Mouse (Mus musculus): Measurements from ENCODE around the gene Lin37. TPM values are rescaled to one million over a fixed set of nuclear protein-coding genes. Genes with fewer than 3 reads are reported as not detected.

Gene Lin37
- polyA plus RNA-seq (2014; fragmentation: Illumina TruSeq; extraction: RNeasy Lipid Tissue Mini Kit (QIAGEN cat#74804); ENCODE audit: low read depth, low replicate concordance): 17.8 TPM

GRCm38 (mm10) chr7:30559443-30559954 lies at the start of gene Lin37:
TSS of gene Lin37 (minus strand) at chr7:30559838.

GRCm38 (mm10) chr7:30598786-30599185 lies 39.1 kb upstream of the Lin37 start, which contains the start of gene Zbtb32:
TSS of gene Zbtb32 (minus strand) at chr7:30598909.

GRCm38 (mm10) chr7:30588676-30589434 lies 29.2 kb upstream of the Lin37 start, which contains the start of gene Kmt2b:
TSS of gene Kmt2b (minus strand) at chr7:30588726.

GRCm38 (mm10) chr7:30564970-30565571 lies 5.4 kb upstream of the Lin37 start, which contains the start of gene Igflr1:
TSS of gene Igflr1 (plus strand) at chr7:30565427.

GRCm38 (mm10) chr7:30563117-30563905 lies 3.7 kb upstream of the Lin37 start, which contains the start of the genes U2af1l4, Gm49396 and Psenen:
TSS of gene U2af1l4 (plus strand) at chr7:30563301.
TSS of gene Gm49396 (plus strand) at chr7:30563344.
TSS of gene Psenen (minus strand) at chr7:30563627.

GRCm38 (mm10) chr7:30552102-30553020 lies 7.3 kb downstream of the Lin37 start, which contains the start of the genes Hspb6 and Proser3:
TSS of gene Hspb6 (plus strand) at chr7:30552178.
TSS of gene Proser3 (minus strand) at chr7:30552299.

GRCm38 (mm10) chr7:30534633-30535577 lies 24.7 kb downstream of the Lin37 start, which contains the start of gene Arhgap33:
TSS of gene Arhgap33 (minus strand) at chr7:30535060.

Other genes with a start within 250 kb of the Lin37 start
- 2.5 TPM for gene Syne4, start 245.0 kb downstream of the Lin37 start, polyA plus RNA-seq (2014; fragmentation: Illumina TruSeq; extraction: RNeasy Lipid Tissue Mini Kit (QIAGEN cat#74804); ENCODE audit: low read depth, low replicate concordance)
- 0.42 TPM for gene E130208F15Rik, start 238.1 kb downstream of the Lin37 start, polyA plus RNA-seq (2014; fragmentation: Illumina TruSeq; extraction: RNeasy Lipid Tissue Mini Kit (QIAGEN cat#74804); ENCODE audit: low read depth, low replicate concordance)
- gene Sdhaf1, start 235.9 kb downstream of the Lin37 start, polyA plus RNA-seq (2014; fragmentation: Illumina TruSeq; extraction: RNeasy Lipid Tissue Mini Kit (QIAGEN cat#74804); ENCODE audit: low read depth, low replicate concordance): 14.0 TPM
- gene Lrfn3, start 197.1 kb downstream of the Lin37 start, polyA plus RNA-seq (2014; fragmentation: Illumina TruSeq; extraction: RNeasy Lipid Tissue Mini Kit (QIAGEN cat#74804); ENCODE audit: low read depth, low replicate concordance): 1.1 TPM
- gene Tyrobp, start 146.1 kb downstream of the Lin37 start, polyA plus RNA-seq (2014; fragmentation: Illumina TruSeq; extraction: RNeasy Lipid Tissue Mini Kit (QIAGEN cat#74804); ENCODE audit: low read depth, low replicate concordance): 38.2 TPM
- not detected for gene Hcst, start 140.0 kb downstream of the Lin37 start, polyA plus RNA-seq (2014; fragmentation: Illumina TruSeq; extraction: RNeasy Lipid Tissue Mini Kit (QIAGEN cat#74804); ENCODE audit: low read depth, low replicate concordance)
- gene Nfkbid, start 138.1 kb downstream of the Lin37 start, polyA plus RNA-seq (2014; fragmentation: Illumina TruSeq; extraction: RNeasy Lipid Tissue Mini Kit (QIAGEN cat#74804); ENCODE audit: low read depth, low replicate concordance): 0.50 TPM
- 3.1 TPM for gene Aplp1, start 114.3 kb downstream of the Lin37 start, polyA plus RNA-seq (2014; fragmentation: Illumina TruSeq; extraction: RNeasy Lipid Tissue Mini Kit (QIAGEN cat#74804); ENCODE audit: low read depth, low replicate concordance)
- gene Kirrel2, start 102.1 kb downstream of the Lin37 start, polyA plus RNA-seq (2014; fragmentation: Illumina TruSeq; extraction: RNeasy Lipid Tissue Mini Kit (QIAGEN cat#74804); ENCODE audit: low read depth, low replicate concordance): not detected
- not detected for gene Nphs1, start 101.5 kb downstream of the Lin37 start, polyA plus RNA-seq (2014; fragmentation: Illumina TruSeq; extraction: RNeasy Lipid Tissue Mini Kit (QIAGEN cat#74804); ENCODE audit: low read depth, low replicate concordance)
- gene Prodh2, start 66.2 kb downstream of the Lin37 start, polyA plus RNA-seq (2014; fragmentation: Illumina TruSeq; extraction: RNeasy Lipid Tissue Mini Kit (QIAGEN cat#74804); ENCODE audit: low read depth, low replicate concordance): not detected
- gene Arhgap33, start 24.8 kb downstream of the Lin37 start, polyA plus RNA-seq (2014; fragmentation: Illumina TruSeq; extraction: RNeasy Lipid Tissue Mini Kit (QIAGEN cat#74804); ENCODE audit: low read depth, low replicate concordance): 1.1 TPM
- gene Hspb6, start 7.7 kb downstream of the Lin37 start, polyA plus RNA-seq (2014; fragmentation: Illumina TruSeq; extraction: RNeasy Lipid Tissue Mini Kit (QIAGEN cat#74804); ENCODE audit: low read depth, low replicate concordance): 945 TPM
- 3.8 TPM for gene Proser3, start 7.5 kb downstream of the Lin37 start, polyA plus RNA-seq (2014; fragmentation: Illumina TruSeq; extraction: RNeasy Lipid Tissue Mini Kit (QIAGEN cat#74804); ENCODE audit: low read depth, low replicate concordance)
- gene U2af1l4, start 3.5 kb upstream of the Lin37 start, polyA plus RNA-seq (2014; fragmentation: Illumina TruSeq; extraction: RNeasy Lipid Tissue Mini Kit (QIAGEN cat#74804); ENCODE audit: low read depth, low replicate concordance): 64.0 TPM
- gene Gm49396, start 3.5 kb upstream of the Lin37 start, polyA plus RNA-seq (2014; fragmentation: Illumina TruSeq; extraction: RNeasy Lipid Tissue Mini Kit (QIAGEN cat#74804); ENCODE audit: low read depth, low replicate concordance): 8.0 TPM
- 106 TPM for gene Psenen, start 3.8 kb upstream of the Lin37 start, polyA plus RNA-seq (2014; fragmentation: Illumina TruSeq; extraction: RNeasy Lipid Tissue Mini Kit (QIAGEN cat#74804); ENCODE audit: low read depth, low replicate concordance)
- gene Igflr1, start 5.6 kb upstream of the Lin37 start, polyA plus RNA-seq (2014; fragmentation: Illumina TruSeq; extraction: RNeasy Lipid Tissue Mini Kit (QIAGEN cat#74804); ENCODE audit: low read depth, low replicate concordance): not detected
- 16.4 TPM for gene Kmt2b, start 28.9 kb upstream of the Lin37 start, polyA plus RNA-seq (2014; fragmentation: Illumina TruSeq; extraction: RNeasy Lipid Tissue Mini Kit (QIAGEN cat#74804); ENCODE audit: low read depth, low replicate concordance)
- gene Zbtb32, start 39.1 kb upstream of the Lin37 start, polyA plus RNA-seq (2014; fragmentation: Illumina TruSeq; extraction: RNeasy Lipid Tissue Mini Kit (QIAGEN cat#74804); ENCODE audit: low read depth, low replicate concordance): not detected
- 0.31 TPM for gene Upk1a, start 53.0 kb upstream of the Lin37 start, polyA plus RNA-seq (2014; fragmentation: Illumina TruSeq; extraction: RNeasy Lipid Tissue Mini Kit (QIAGEN cat#74804); ENCODE audit: low read depth, low replicate concordance)
- gene Cox6b1, start 66.3 kb upstream of the Lin37 start, polyA plus RNA-seq (2014; fragmentation: Illumina TruSeq; extraction: RNeasy Lipid Tissue Mini Kit (QIAGEN cat#74804); ENCODE audit: low read depth, low replicate concordance): 3,676 TPM
- not detected for gene Etv2, start 76.0 kb upstream of the Lin37 start, polyA plus RNA-seq (2014; fragmentation: Illumina TruSeq; extraction: RNeasy Lipid Tissue Mini Kit (QIAGEN cat#74804); ENCODE audit: low read depth, low replicate concordance)
- 37.8 TPM for gene Rbm42, start 90.5 kb upstream of the Lin37 start, polyA plus RNA-seq (2014; fragmentation: Illumina TruSeq; extraction: RNeasy Lipid Tissue Mini Kit (QIAGEN cat#74804); ENCODE audit: low read depth, low replicate concordance)
- 7.5 TPM for gene Haus5, start 105.2 kb upstream of the Lin37 start, polyA plus RNA-seq (2014; fragmentation: Illumina TruSeq; extraction: RNeasy Lipid Tissue Mini Kit (QIAGEN cat#74804); ENCODE audit: low read depth, low replicate concordance)
- gene Pmis2, start 111.8 kb upstream of the Lin37 start, polyA plus RNA-seq (2014; fragmentation: Illumina TruSeq; extraction: RNeasy Lipid Tissue Mini Kit (QIAGEN cat#74804); ENCODE audit: low read depth, low replicate concordance): not detected
- gene 2200002J24Rik, start 139.1 kb upstream of the Lin37 start, polyA plus RNA-seq (2014; fragmentation: Illumina TruSeq; extraction: RNeasy Lipid Tissue Mini Kit (QIAGEN cat#74804); ENCODE audit: low read depth, low replicate concordance): not detected
- gene Atp4a, start 152.4 kb upstream of the Lin37 start, polyA plus RNA-seq (2014; fragmentation: Illumina TruSeq; extraction: RNeasy Lipid Tissue Mini Kit (QIAGEN cat#74804); ENCODE audit: low read depth, low replicate concordance): not detected
- 168 TPM for gene Tmem147, start 169.7 kb upstream of the Lin37 start, polyA plus RNA-seq (2014; fragmentation: Illumina TruSeq; extraction: RNeasy Lipid Tissue Mini Kit (QIAGEN cat#74804); ENCODE audit: low read depth, low replicate concordance)
- gene Gapdhs, start 183.8 kb upstream of the Lin37 start, polyA plus RNA-seq (2014; fragmentation: Illumina TruSeq; extraction: RNeasy Lipid Tissue Mini Kit (QIAGEN cat#74804); ENCODE audit: low read depth, low replicate concordance): not detected
- 3.5 TPM for gene Sbsn, start 191.6 kb upstream of the Lin37 start, polyA plus RNA-seq (2014; fragmentation: Illumina TruSeq; extraction: RNeasy Lipid Tissue Mini Kit (QIAGEN cat#74804); ENCODE audit: low read depth, low replicate concordance)
- gene Dmkn, start 203.9 kb upstream of the Lin37 start, polyA plus RNA-seq (2014; fragmentation: Illumina TruSeq; extraction: RNeasy Lipid Tissue Mini Kit (QIAGEN cat#74804); ENCODE audit: low read depth, low replicate concordance): 3.5 TPM
- not detected for gene Krtdap, start 228.1 kb upstream of the Lin37 start, polyA plus RNA-seq (2014; fragmentation: Illumina TruSeq; extraction: RNeasy Lipid Tissue Mini Kit (QIAGEN cat#74804); ENCODE audit: low read depth, low replicate concordance)

Data from heart, adult 10 weeks (tissue).